9 mouse cellular contexts compared by ENCODE assay signal in the genomic region with DNA sequence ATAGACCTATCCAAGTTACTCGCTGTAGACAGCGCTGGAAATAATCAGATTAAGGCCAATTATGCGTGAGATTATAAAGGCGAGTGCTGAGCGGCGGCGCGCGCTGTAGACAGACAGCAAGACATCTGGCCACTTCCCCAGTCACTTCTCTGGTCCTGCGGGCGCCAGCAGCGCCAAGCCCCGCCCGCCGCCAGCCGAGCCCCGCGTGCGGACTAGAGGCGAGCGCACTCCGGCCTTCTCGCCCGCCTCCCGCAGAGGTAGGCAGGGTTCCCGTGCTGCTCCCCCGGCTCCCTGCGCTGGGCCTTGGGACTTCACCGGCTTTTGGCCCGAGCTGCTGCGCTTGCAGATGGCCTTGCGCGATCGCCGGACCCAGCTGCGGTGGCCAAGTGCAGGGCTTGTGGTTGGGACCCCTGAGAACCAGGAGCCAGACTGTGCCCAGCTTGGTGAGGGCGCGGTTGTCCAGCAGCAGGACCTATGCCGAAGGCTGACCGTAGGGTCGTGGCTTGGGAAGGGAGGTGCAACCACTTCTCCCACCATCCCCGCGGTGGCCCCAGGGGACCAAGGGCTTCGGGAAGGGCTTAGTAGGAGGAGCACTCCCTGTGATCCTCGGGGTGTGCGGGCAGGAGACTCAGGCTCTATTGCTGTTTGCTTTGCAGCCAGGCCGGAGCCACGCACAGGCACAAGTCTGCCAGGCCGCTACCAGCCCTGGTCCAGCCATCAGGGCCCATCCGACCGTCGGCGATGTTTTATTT. TPM values are rescaled to one million over a fixed set of nuclear protein-coding genes. Genes with fewer than 3 reads are reported as not detected.
DNase-seq lines count a peak whose midpoint lies in the region; ATAC-seq and TF ChIP-seq lines count a peak whose summit lies in the region.
"Had no signal": no experiment of that assay in that cellular context is flagged by ENCODE, and none has a peak within 500 bp of the region (broad histone marks: within the 10 kb centered on the region; RNA-seq: fewer than 3 reads in every experiment).

TSS of gene Prrxl1 (plus strand) at position 118 of the 752 bp plus-strand sequence.

- no peak within 1 kb of the TSS for H3K4me3 ChIP-seq in kidney, adult 2 months (ENCODE audit: insufficient read depth, low read depth, low read length)
- H3K4me3 ChIP-seq in brown adipose tissue, adult 24 weeks (ENCODE audit: insufficient read depth, low read depth, low read length): peak within 1 kb of the TSS; percentile 26; the same call in 1 of the 2 replicates
- peak within 1 kb of the TSS; percentile 32 for H3K4me3 ChIP-seq in hindbrain, embryonic 11.5 days (ENCODE audit: low read depth, low read length)

- H3K9ac ChIP-seq in hindbrain, embryonic 11.5 days (ENCODE audit: low read depth, low read length): peak within 1 kb of the TSS; percentile 29; the same call in 1 of the 2 replicates

- no peaks in the 10 kb centered on the region for H3K4me1 ChIP-seq in kidney, adult 2 months (ENCODE audit: control insufficient read depth, insufficient read depth, low read length)
- H3K4me1 ChIP-seq in brown adipose tissue, adult 24 weeks (ENCODE audit: control insufficient read depth, insufficient read depth, insufficient read length, low read length): no peaks in the 10 kb centered on the region
- peaks cover 7% of the 10 kb centered on the region; the same call in 1 of the 2 replicates for H3K4me1 ChIP-seq in hindbrain, embryonic 11.5 days (replicated peaks; ENCODE audit: control insufficient read depth, insufficient read depth, low read length)

- peaks cover 8% of the 10 kb centered on the region for H3K27me3 ChIP-seq in kidney, adult 2 months (replicated peaks; ENCODE audit: control insufficient read depth, insufficient read depth, low read length)
- H3K27me3 ChIP-seq in hindbrain, embryonic 11.5 days (ENCODE audit: control insufficient read depth, insufficient read depth, low read length): peaks cover 68% of the 10 kb centered on the region

- H3K4me2 ChIP-seq in hindbrain, embryonic 11.5 days (replicated peaks; ENCODE audit: low read depth, low read length): peak within 1 kb of the TSS; percentile 63

- 2% methylated on average over 53 of the region's 53 CpGs for WGBS in kidney, adult 2 months
- WGBS in hindbrain, embryonic 11.5 days: under 1% methylated on average over 50 of the region's 53 CpGs

- no peak within 1 kb of the TSS for H3K27ac ChIP-seq in kidney, adult 2 months (ENCODE audit: insufficient read depth, low read depth, low read length)
- no peak within 1 kb of the TSS for H3K27ac ChIP-seq in brown adipose tissue, adult 24 weeks (replicated peaks; ENCODE audit: low read depth, low read length)
- H3K27ac ChIP-seq in hindbrain, embryonic 11.5 days (ENCODE audit: low read depth, low read length): peak within 1 kb of the TSS; percentile 17

- no peaks in the 10 kb centered on the region for H3K9me3 ChIP-seq in hindbrain, embryonic 11.5 days (ENCODE audit: control insufficient read depth, low read length)

- no peak for TF ChIP-seq CTCF in kidney, adult 2 months (conservative IDR thresholded peaks at IDR 0.05; ENCODE audit: insufficient read depth, insufficient read length, low read depth, low read length)

- DNase-seq in kidney, adult 2 months: peak; percentile 4
- DNase-seq in kidney, adult 9 months: no peak
- DNase-seq in hindbrain, embryonic 11.5 days (ENCODE audit: low spot score): peak; percentile 64
- peak; percentile 60 for DNase-seq in neural tube, embryonic 10.5 days (ENCODE audit: extremely low spot score, low spot score)
- no peak for DNase-seq in urinary bladder, adult 2 months (ENCODE audit: low spot score)
- no peak for DNase-seq in layer of hippocampus, postnatal 10 days (ENCODE audit: low spot score in 2 of 2)
- no peak for DNase-seq in spleen, postnatal 14 days (ENCODE audit: low spot score in 2 of 2)

- ATAC-seq in hindbrain, embryonic 11.5 days (ENCODE audit: low FRiP score): peak; percentile 57

- no peaks in the 10 kb centered on the region for H3K36me3 ChIP-seq in kidney, adult 2 months (ENCODE audit: control insufficient read depth, insufficient read depth, low read length)
- no peaks in the 10 kb centered on the region for H3K36me3 ChIP-seq in hindbrain, embryonic 11.5 days (ENCODE audit: control insufficient read depth, insufficient read depth, low read length)

- TF ChIP-seq POLR2A in kidney, adult 2 months (IDR thresholded peaks at IDR 0.05; ENCODE audit: low read depth, low read length): no peak

RNA-seq across cellular contexts. Expression of gene Prrxl1, which starts in this region (rescaled TPM):
- not detected in 2 replicates for polyA plus RNA-seq in kidney, adult 2 months (2012; rRNA removed)
- polyA plus RNA-seq in brown adipose tissue, adult 24 weeks (2012; ENCODE audit: insufficient read depth, insufficient read length, missing spikeins): not detected in 2 replicates
- 13.2 and 18.2 TPM in 2 replicates for polyA plus RNA-seq in hindbrain, embryonic 11.5 days (2014; fragmentation: Nextera tagmentation; extraction: Ambion mirVana)
- polyA plus RNA-seq in urinary bladder, adult 2 months (2012; rRNA removed): 0.22 and 0.28 TPM in 2 replicates
- total RNA-seq in layer of hippocampus, postnatal 10 days (2021): not detected
- total RNA-seq: left cerebral cortex, postnatal 10 days had no signal

Comparison
In these comparisons a context has a peak if more than half of its experiments do, and no peak if none do; other contexts are left out.
1. RNA of gene Prrxl1 (polyA plus RNA-seq): 13.2 to 18.2 TPM in hindbrain, embryonic 11.5 days; 0.22 to 0.28 TPM in urinary bladder, adult 2 months, not detected in brown adipose tissue, adult 24 weeks and not detected in kidney, adult 2 months; every median in the first group is over 10 times any median in the second.
2. Peak in DNase-seq in kidney, adult 2 months; RNA of the gene not detected or under 1 TPM.
3. DNase-seq: peak in hindbrain, embryonic 11.5 days (single experiment) and neural tube, embryonic 10.5 days (single experiment); none in kidney, adult 9 months (single experiment), urinary bladder, adult 2 months (single experiment), layer of hippocampus, postnatal 10 days (0 of 2) and spleen, postnatal 14 days (0 of 2).